14 mouse cellular contexts compared by ENCODE assay signal in the genomic region with DNA sequence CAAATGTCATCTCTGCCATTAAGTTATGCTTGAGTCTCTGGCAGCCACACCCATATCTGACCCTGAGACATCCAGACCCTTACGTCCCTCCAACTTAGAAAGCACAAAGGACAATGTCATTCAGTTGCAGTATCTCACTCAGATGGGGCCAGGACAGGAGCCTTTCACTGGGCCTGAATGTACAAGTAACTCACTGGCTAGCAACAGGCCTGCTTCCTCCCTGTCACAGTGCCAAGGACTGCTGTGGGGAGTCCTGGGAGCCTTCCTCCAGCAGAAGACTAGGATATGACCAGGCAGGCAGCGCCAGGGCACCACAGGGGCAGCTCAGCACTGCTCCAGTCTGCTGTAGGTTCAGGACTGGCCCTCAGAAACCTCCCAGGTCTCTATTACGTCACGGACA. TPM values are rescaled to one million over a fixed set of nuclear protein-coding genes. Genes with fewer than 3 reads are reported as not detected.
DNase-seq lines count a peak whose midpoint lies in the region; ATAC-seq and TF ChIP-seq lines count a peak whose summit lies in the region.
"Had no signal": no experiment of that assay in that cellular context is flagged by ENCODE, and none has a peak within 500 bp of the region (broad histone marks: within the 10 kb centered on the region; RNA-seq: fewer than 3 reads in every experiment).

No protein-coding gene starts in this region.

- no peak overlapping the region for H3K4me3 ChIP-seq in kidney, embryonic 15.5 days (replicated peaks)
- H3K4me3 ChIP-seq in kidney, embryonic 16.5 days (ENCODE audit: low read length), result no peak overlapping the region
- no peak overlapping the region for H3K4me3 ChIP-seq in lung, postnatal 0 days (ENCODE audit: low read depth, low read length)
- H3K4me3 ChIP-seq: forebrain, embryonic 15.5 days; lung, embryonic 15.5 days had no signal

- H3K27me3 ChIP-seq in kidney, embryonic 15.5 days, result no peaks in the 10 kb centered on the region
- no peaks in the 10 kb centered on the region for H3K27me3 ChIP-seq in kidney, embryonic 16.5 days (ENCODE audit: insufficient read depth, low read length)
- no peaks in the 10 kb centered on the region for H3K27me3 ChIP-seq in lung, postnatal 0 days (replicated peaks; ENCODE audit: insufficient read depth, low read length)
- H3K27me3 ChIP-seq: forebrain, embryonic 15.5 days; lung, embryonic 15.5 days had no signal

- ATAC-seq in kidney, embryonic 15.5 days (replicated peaks; ENCODE audit: low FRiP score), result no peak
- no peak for ATAC-seq in kidney, embryonic 16.5 days (ENCODE audit: low FRiP score, low TSS enrichment)
- ATAC-seq in lung, postnatal 0 days, result no peak
- ATAC-seq: forebrain, embryonic 15.5 days; intestine, postnatal 0 days had no signal

- H3K9me3 ChIP-seq in kidney, embryonic 15.5 days (replicated peaks), result no peaks in the 10 kb centered on the region
- no peaks in the 10 kb centered on the region for H3K9me3 ChIP-seq in kidney, embryonic 16.5 days (ENCODE audit: low read length)
- no peaks in the 10 kb centered on the region for H3K9me3 ChIP-seq in lung, postnatal 0 days (ENCODE audit: low read length)
- H3K9me3 ChIP-seq: forebrain, embryonic 15.5 days; lung, embryonic 15.5 days had no signal

- TF ChIP-seq CTCF in lung, postnatal 0 days (IDR thresholded peaks at IDR 0.05), result no peak

- H3K27ac ChIP-seq in kidney, embryonic 15.5 days, result 0 out of 2 replicates have a peak overlapping the region, but pooled peaks have one; percentile 27
- H3K27ac ChIP-seq in kidney, embryonic 16.5 days (ENCODE audit: low read length), result no peak overlapping the region
- H3K27ac ChIP-seq in lung, postnatal 0 days (ENCODE audit: low read length), result no peak overlapping the region
- H3K27ac ChIP-seq: forebrain, embryonic 15.5 days; lung, embryonic 15.5 days; stomach, postnatal 0 days had no signal

- no peak overlapping the region for H3K9ac ChIP-seq in kidney, embryonic 15.5 days
- H3K9ac ChIP-seq in kidney, embryonic 16.5 days (replicated peaks; ENCODE audit: low read length), result no peak overlapping the region
- H3K9ac ChIP-seq in lung, postnatal 0 days (replicated peaks; ENCODE audit: low read depth), result no peak overlapping the region
- H3K9ac ChIP-seq: forebrain, embryonic 15.5 days; lung, embryonic 15.5 days had no signal

- DNase-seq in adrenal gland, adult (ENCODE audit: inconsistent age in 2 of 2, low spot score in 1 of 2), result peak; percentile 68 to 84
- no peak for DNase-seq in adrenal gland, adult 18-20 months (ENCODE audit: low spot score in 2 of 2)
- DNase-seq in urinary bladder, postnatal 14 days (ENCODE audit: low spot score), result peak; percentile 39
- DNase-seq in urinary bladder, postnatal 25 days (ENCODE audit: low spot score), result no peak
- no peak for DNase-seq in frontal cortex, postnatal 14 days (ENCODE audit: low spot score in 2 of 2)
- no peak for DNase-seq in lung, postnatal 0 days (ENCODE audit: low spot score)
- DNase-seq: gastrocnemius, postnatal 14 days; layer of hippocampus, postnatal 36 days had no signal

- WGBS in kidney, embryonic 15.5 days, result 90% methylated on average over 4 of the region's 4 CpGs
- 97% methylated on average over 4 of the region's 4 CpGs for WGBS in kidney, embryonic 16.5 days
- WGBS in lung, postnatal 0 days, result 92% methylated on average over 4 of the region's 4 CpGs

- no peaks in the 10 kb centered on the region for H3K4me1 ChIP-seq in kidney, embryonic 15.5 days
- H3K4me1 ChIP-seq in kidney, embryonic 16.5 days (ENCODE audit: insufficient read depth, low read length), result no peaks in the 10 kb centered on the region
- no peaks in the 10 kb centered on the region for H3K4me1 ChIP-seq in lung, postnatal 0 days (ENCODE audit: insufficient read depth, low read depth, low read length)
- H3K4me1 ChIP-seq: forebrain, embryonic 15.5 days; lung, embryonic 15.5 days had no signal

- H3K36me3 ChIP-seq in kidney, embryonic 15.5 days, result peaks cover 99% of the 10 kb centered on the region
- peaks cover 82% of the 10 kb centered on the region for H3K36me3 ChIP-seq in kidney, embryonic 16.5 days (ENCODE audit: insufficient read depth, low read length)
- peaks cover 45% of the 10 kb centered on the region for H3K36me3 ChIP-seq in lung, postnatal 0 days (ENCODE audit: insufficient read depth, low read length)

- TF ChIP-seq EP300 in lung, postnatal 0 days (IDR thresholded peaks at IDR 0.05), result no peak

- no peak overlapping the region for H3K4me2 ChIP-seq in kidney, embryonic 15.5 days
- no peak overlapping the region for H3K4me2 ChIP-seq in kidney, embryonic 16.5 days (replicated peaks; ENCODE audit: low read depth, low read length)
- H3K4me2 ChIP-seq in lung, postnatal 0 days (replicated peaks; ENCODE audit: low read depth, low read length), result no peak overlapping the region
- H3K4me2 ChIP-seq: forebrain, embryonic 15.5 days; lung, embryonic 15.5 days had no signal

RNA-seq across cellular contexts. Expression of a gene that starts 10.9 kb away (rescaled TPM):
- total RNA-seq in adrenal gland, adult 18-20 months (2021), result 10 to 100 TPM; 77.4 to 84.6 TPM
- 104 and 106 TPM in 2 replicates for polyA plus RNA-seq in kidney, embryonic 15.5 days (2015; fragmentation: Nextera tagmentation; extraction: Ambion mirVana)
- 77.0 and 93.6 TPM in 2 replicates for polyA plus RNA-seq in kidney, embryonic 16.5 days (2015; fragmentation: Nextera tagmentation; extraction: Ambion mirVana)
- 47.9 and 51.1 TPM in 2 replicates for polyA plus RNA-seq in lung, postnatal 0 days (2015; fragmentation: Nextera tagmentation; extraction: Ambion mirVana)

RNA-seq across cellular contexts. Expression of a gene that starts 11.0 kb away (rescaled TPM):
- 100 to 1,000 TPM; 103 to 110 TPM for total RNA-seq in adrenal gland, adult 18-20 months (2021)
- polyA plus RNA-seq in kidney, embryonic 15.5 days (2015; fragmentation: Nextera tagmentation; extraction: Ambion mirVana), result 196 TPM in 2 replicates
- 186 TPM in 2 replicates for polyA plus RNA-seq in kidney, embryonic 16.5 days (2015; fragmentation: Nextera tagmentation; extraction: Ambion mirVana)
- 152 TPM in 2 replicates for polyA plus RNA-seq in lung, postnatal 0 days (2015; fragmentation: Nextera tagmentation; extraction: Ambion mirVana)

RNA-seq across cellular contexts. Expression of a gene that starts 15.1 kb away (rescaled TPM):
- total RNA-seq in adrenal gland, adult 18-20 months (2021), result 100 to 1,000 TPM; 210 to 225 TPM
- polyA plus RNA-seq in kidney, embryonic 15.5 days (2015; fragmentation: Nextera tagmentation; extraction: Ambion mirVana), result 294 and 313 TPM in 2 replicates
- 325 and 354 TPM in 2 replicates for polyA plus RNA-seq in kidney, embryonic 16.5 days (2015; fragmentation: Nextera tagmentation; extraction: Ambion mirVana)
- 451 and 467 TPM in 2 replicates for polyA plus RNA-seq in lung, postnatal 0 days (2015; fragmentation: Nextera tagmentation; extraction: Ambion mirVana)

RNA-seq across cellular contexts. Expression of a gene that starts 37.8 kb away (rescaled TPM):
- 10 to 100 TPM; 22.1 to 23.1 TPM for total RNA-seq in adrenal gland, adult 18-20 months (2021)
- 16.9 and 17.4 TPM in 2 replicates for polyA plus RNA-seq in kidney, embryonic 15.5 days (2015; fragmentation: Nextera tagmentation; extraction: Ambion mirVana)
- polyA plus RNA-seq in kidney, embryonic 16.5 days (2015; fragmentation: Nextera tagmentation; extraction: Ambion mirVana), result 19.8 and 20.0 TPM in 2 replicates
- 12.0 and 13.0 TPM in 2 replicates for polyA plus RNA-seq in lung, postnatal 0 days (2015; fragmentation: Nextera tagmentation; extraction: Ambion mirVana)

RNA-seq across cellular contexts. Expression of a gene that starts 37.9 kb away (rescaled TPM):
- total RNA-seq in adrenal gland, adult 18-20 months (2021), result 10 to 100 TPM; 19.9 to 22.5 TPM
- 52.0 and 57.6 TPM in 2 replicates for polyA plus RNA-seq in kidney, embryonic 15.5 days (2015; fragmentation: Nextera tagmentation; extraction: Ambion mirVana)
- 56.2 and 59.5 TPM in 2 replicates for polyA plus RNA-seq in kidney, embryonic 16.5 days (2015; fragmentation: Nextera tagmentation; extraction: Ambion mirVana)
- polyA plus RNA-seq in lung, postnatal 0 days (2015; fragmentation: Nextera tagmentation; extraction: Ambion mirVana), result 22.9 and 25.9 TPM in 2 replicates

Comparison
In these comparisons a context has a peak if more than half of its experiments do, and no peak if none do; other contexts are left out.
1. DNase-seq: peak in adrenal gland, adult (2 of 2) and urinary bladder, postnatal 14 days (single experiment); none in adrenal gland, adult 18-20 months (0 of 2), urinary bladder, postnatal 25 days (single experiment), frontal cortex, postnatal 14 days (0 of 2) and lung, postnatal 0 days (single experiment).